Mouse (Mus musculus): ENCODE data around the gene Rel. TPM values are rescaled to one million over a fixed set of nuclear protein-coding genes. Genes with fewer than 3 reads are reported as not detected.

Gene Rel
- polyA plus RNA-seq, 1 experiment from 2014 or later, result 1.2 TPM

DNA sequence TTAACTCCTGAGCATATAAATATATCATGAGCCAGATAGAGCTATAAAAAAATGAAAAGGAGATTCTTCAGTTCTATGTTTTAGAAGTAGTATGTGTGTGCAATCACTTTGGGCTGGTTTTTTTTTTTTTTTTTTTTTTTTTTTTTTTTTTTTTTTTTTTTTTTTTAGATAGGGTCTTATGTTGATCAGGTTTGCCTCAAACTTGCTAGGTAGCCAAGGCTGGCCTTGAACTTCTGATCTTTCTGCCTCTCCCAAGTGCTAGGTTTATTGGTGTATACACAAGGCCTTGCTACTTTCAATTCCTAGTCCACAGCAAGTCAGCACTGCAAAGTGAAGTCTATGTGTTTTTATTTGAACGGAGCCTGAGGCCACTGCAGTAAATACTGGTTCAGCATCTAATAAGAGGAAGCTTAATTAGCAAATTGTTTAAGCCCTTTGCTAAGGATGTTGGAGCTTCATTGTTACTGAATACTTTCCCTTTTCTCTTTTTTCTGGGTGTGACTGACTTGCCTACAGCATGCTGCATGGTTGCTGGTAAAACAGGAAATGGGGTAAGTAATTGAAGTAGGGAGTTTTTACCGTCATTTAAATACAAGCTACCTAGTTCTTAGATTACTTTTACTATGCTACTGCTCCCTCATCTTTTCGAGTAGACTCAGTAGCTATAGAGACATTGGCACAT lies 71.2 kb downstream of the Rel start:
- WGBS, result 80% methylated on average over 3 of the region's 3 CpGs
- no peak overlapping the region for H3K4me3 ChIP-seq
- H3K36me3 ChIP-seq, result peaks cover 27% of the 10 kb centered on the region
- no peaks in the 10 kb centered on the region for H3K27me3 ChIP-seq (ENCODE audit: insufficient read depth, poor library complexity, severe bottlenecking)
- H3K9me3 ChIP-seq, result no peaks in the 10 kb centered on the region
- no peak overlapping the region for H3K27ac ChIP-seq
- H3K4me1 ChIP-seq, result no peaks in the 10 kb centered on the region
- no peak for DNase-seq (ENCODE audit: low spot score)

DNA sequence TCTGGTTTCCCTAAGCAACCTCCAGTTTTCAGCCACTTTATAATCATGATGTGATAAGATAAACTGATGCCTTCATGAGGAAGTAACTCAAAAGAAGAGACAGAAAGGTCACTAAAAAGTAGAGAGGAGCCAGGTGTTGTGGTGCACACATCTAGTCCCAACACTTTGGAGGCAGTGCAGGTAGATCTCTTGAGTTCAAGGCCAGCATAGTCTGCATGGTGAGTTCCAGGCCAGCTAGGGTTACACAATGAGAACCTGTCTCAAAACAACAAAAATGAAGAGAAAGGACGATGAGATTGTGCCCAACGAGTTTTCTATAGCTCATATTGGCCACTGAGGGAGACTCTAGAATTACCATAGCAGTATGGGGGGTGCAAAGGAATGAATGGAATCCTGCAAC lies 72.2 kb downstream of the Rel start:
- Histone ChIP-seq H3K9me3 (no peaks in the 10 kb centered on the region), H3K27ac (no peak overlapping the region), H3K36me3 (peaks cover 22% of the 10 kb centered on the region), H3K27me3 (ENCODE audit: insufficient read depth, poor library complexity, severe bottlenecking) (no peaks in the 10 kb centered on the region), H3K4me3 (no peak overlapping the region), H3K4me1 (no peaks in the 10 kb centered on the region)
- 84% methylated on average over 2 of the region's 2 CpGs for WGBS
- no peak for DNase-seq (ENCODE audit: low spot score)

DNA sequence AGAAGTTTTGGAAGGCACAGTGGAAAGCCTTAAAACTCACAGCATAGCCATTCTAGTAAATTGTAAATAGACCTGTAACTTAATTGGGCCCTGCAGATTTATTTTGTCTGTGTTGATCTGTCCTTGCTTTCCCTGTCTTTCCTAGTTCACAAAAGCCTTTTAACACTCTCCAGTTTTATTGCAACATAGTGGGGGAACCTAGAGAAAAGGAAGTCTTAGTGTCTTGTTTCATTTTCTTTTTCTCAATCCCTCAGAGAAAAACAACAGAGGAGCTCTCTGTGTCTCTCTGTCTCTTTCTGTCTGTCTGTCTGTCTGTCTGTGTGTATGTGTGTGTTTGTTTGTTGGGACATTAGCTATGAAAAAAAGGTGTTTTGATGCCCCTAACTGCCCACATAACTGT lies 74.9 kb downstream of the Rel start:
- Histone ChIP-seq H3K9me3 (no peaks in the 10 kb centered on the region), H3K4me3 (no peak overlapping the region), H3K27me3 (ENCODE audit: insufficient read depth, poor library complexity, severe bottlenecking) (no peaks in the 10 kb centered on the region), H3K36me3 (peaks cover 11% of the 10 kb centered on the region; the same call in 1 of the 2 replicates), H3K4me1 (no peaks in the 10 kb centered on the region), H3K27ac (no peak overlapping the region)
- no peak for DNase-seq (ENCODE audit: low spot score)

DNA sequence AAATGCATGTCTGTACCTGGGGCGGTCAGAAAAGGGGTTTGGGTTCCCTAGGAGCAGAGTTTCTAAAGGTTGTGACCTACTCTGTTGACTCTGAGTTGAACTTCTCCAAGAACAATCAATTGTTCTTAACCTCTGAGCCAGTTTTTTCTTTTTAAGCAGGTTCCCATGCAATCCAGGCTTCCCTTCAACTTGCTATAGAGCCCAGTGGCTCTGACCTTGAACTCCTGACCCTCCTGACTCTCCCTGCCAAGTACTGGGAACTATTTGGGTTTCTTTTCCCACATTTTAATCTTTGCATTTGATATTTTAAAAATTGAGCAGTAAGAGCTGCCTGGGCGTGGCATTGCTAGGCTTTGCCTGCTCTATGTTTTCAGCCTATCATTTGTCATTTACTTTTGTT lies 77.5 kb downstream of the Rel start:
- no peak for DNase-seq (ENCODE audit: low spot score)
- 90% methylated on average over 2 of the region's 2 CpGs for WGBS
- H3K36me3 ChIP-seq, result 0 out of 2 replicates have a peak, but pooled peaks cover 10% of the 10 kb centered on the region
- no peaks in the 10 kb centered on the region for H3K27me3 ChIP-seq (ENCODE audit: insufficient read depth, poor library complexity, severe bottlenecking)
- no peaks in the 10 kb centered on the region for H3K9me3 ChIP-seq
- no peaks in the 10 kb centered on the region for H3K4me1 ChIP-seq
- no peak overlapping the region for H3K4me3 ChIP-seq
- H3K27ac ChIP-seq, result no peak overlapping the region

DNA sequence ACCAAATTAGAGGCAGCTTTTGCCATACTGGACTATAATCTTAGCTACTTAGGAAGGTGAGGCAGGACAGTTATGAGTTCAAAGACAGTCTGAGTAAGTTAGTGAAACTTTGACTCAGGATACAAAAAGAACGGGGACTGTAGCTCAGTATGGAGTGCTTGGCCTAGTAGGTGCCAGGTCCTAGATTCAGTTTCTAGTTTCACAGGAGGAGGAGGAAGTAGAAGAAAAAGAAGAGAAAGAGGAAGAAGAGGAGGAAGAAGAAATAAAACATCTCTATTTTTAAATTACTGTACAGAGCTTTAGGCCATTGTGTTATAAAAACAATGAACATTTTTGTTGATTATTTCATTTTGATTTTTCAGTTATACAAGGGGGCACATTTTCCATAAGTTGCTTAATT lies 82.7 kb downstream of the Rel start:
- WGBS, result 92% methylated on average over 1 of the region's 1 CpGs

More for the DNA sequence above, 82.7 kb downstream of the Rel start:
- H3K4me3 ChIP-seq, result no peak overlapping the region
- H3K9me3 ChIP-seq, result no peaks in the 10 kb centered on the region
- H3K4me1 ChIP-seq, result no peaks in the 10 kb centered on the region
- DNase-seq (ENCODE audit: low spot score), result no peak
- no peak overlapping the region for H3K27ac ChIP-seq
- no peaks in the 10 kb centered on the region for H3K27me3 ChIP-seq (ENCODE audit: insufficient read depth, poor library complexity, severe bottlenecking)
- H3K36me3 ChIP-seq, result peaks cover 18% of the 10 kb centered on the region; the same call in 1 of the 2 replicates

Other genes starting within 250 kb of the Rel start
- gene 1700093K21Rik, start 249.8 kb downstream of the Rel start, polyA plus RNA-seq (2016; fragmentation: Nextera tagmentation; extraction: Ambion mirVana), result not detected in 2 replicates
- gene 0610010F05Rik, start 137.3 kb downstream of the Rel start, polyA plus RNA-seq (2016; fragmentation: Nextera tagmentation; extraction: Ambion mirVana), result 21.0 and 23.5 TPM in 2 replicates
- gene Pus10, start 105.3 kb downstream of the Rel start, polyA plus RNA-seq (2016; fragmentation: Nextera tagmentation; extraction: Ambion mirVana), result 19.2 and 19.6 TPM in 2 replicates
- gene Pex13, start 105.0 kb downstream of the Rel start, polyA plus RNA-seq (2016; fragmentation: Nextera tagmentation; extraction: Ambion mirVana), result 24.6 and 25.9 TPM in 2 replicates
- gene Papolg, start 124.3 kb upstream of the Rel start, polyA plus RNA-seq (2016; fragmentation: Nextera tagmentation; extraction: Ambion mirVana), result 11.9 and 13.6 TPM in 2 replicates

Measured in heart, embryonic 10.5 days (tissue).